Mouse (Mus musculus) spleen, adult 18-20 months (tissue): ENCODE data around the gene Fam131c.
A peak's percentile ranks its signal among the peaks of the same experiment; 100 is the strongest.

Source experiments
- DNase-seq, 2 experiments: peaks; one replicate each; pipeline ENCODE4 v3.0.0; 2022; ENCODE audit warnings: mixed read lengths in 2 of 2

Fam131c gene

GRCm38 (mm10) chr4:141360846-141361245 lies 7.2 kb upstream of the Fam131c start:
- DNase-seq, result peak in 1 of 2 experiments; percentile 18

- peak; percentile 33 to 77 for DNase-seq
Observed at GRCm38 (mm10) chr4:141362937-141363548, 5.0 kb upstream of the Fam131c start.

GRCm38 (mm10) chr4:141365126-141365525 lies 2.9 kb upstream of the Fam131c start:
- no peak for DNase-seq

DNA sequence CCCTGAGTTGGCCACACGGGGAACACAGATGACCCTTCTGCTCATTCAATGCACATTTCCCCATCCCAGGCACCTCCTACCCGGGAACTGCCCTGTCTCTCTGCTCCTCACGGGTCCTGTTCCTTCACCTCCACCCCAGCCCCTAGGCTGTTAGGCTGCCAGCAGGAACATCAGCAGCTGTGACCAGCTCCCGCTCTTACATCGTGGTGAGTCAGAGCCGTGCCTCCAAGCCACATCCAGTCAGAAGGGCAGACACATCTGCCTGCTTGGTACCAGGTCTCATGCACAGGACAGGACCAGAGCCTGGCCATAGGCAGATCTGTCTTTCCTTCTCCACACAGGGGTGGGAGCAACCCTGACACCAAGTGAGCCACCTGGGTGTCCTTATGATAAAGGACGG lies 2.1 kb upstream of the Fam131c start:
- no peak for DNase-seq

DNA sequence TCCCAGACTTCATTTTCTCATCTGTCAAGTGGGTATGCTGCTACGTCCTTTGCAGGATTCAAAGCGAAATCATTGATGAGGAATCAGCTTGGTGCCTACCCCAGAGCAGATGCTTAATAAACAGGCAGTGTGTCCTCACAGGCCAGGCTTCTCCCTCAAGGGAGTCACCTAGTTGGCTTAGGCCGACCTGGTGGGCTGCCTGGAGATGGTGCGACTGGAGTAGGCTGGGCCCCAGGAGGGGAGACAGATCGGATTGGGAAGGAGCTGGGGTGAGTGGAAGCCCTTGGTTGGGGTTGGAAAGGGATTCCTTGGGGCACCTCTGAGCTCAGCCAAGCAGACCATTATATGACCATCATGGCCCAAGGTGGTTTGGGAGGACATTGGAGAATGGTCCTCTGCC lies 4.4 kb downstream of the Fam131c start:
- no peak for DNase-seq

GRCm38 (mm10) chr4:141379674-141380073 lies 11.7 kb downstream of the Fam131c start:
- DNase-seq, result no peak

- DNase-seq, result peak in 1 of 2 experiments; percentile 18
Observed at GRCm38 (mm10) chr4:141382406-141382805, 14.4 kb downstream of the Fam131c start.

DNA sequence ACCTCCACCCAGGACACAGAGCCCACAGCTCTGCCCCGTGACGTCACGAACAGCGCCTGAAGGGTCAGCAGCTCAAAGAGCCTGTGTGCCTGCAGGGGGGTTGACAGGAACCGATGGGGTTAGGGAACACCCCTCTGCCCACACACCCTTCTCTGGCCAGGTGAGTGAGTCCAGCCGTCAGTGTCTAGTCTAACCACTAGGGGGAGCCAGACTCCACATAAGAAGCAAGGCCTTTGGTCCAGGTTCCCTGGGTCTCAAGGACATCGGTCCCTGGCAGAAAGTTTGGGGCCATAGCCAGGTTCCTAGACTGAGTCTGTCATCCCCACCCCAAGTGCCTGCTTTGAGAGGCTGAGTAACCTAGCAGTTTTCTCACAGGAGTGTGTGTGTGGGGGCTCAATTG lies 17.3 kb downstream of the Fam131c start:
- DNase-seq, result peak in 1 of 2 experiments; percentile 41

GRCm38 (mm10) chr4:141386150-141386549 lies 18.1 kb downstream of the Fam131c start:
- no peak for DNase-seq

GRCm38 (mm10) chr4:141387093-141387784 lies 19.2 kb downstream of the Fam131c start:
- DNase-seq, result peak; percentile 32 to 75

- DNase-seq, result no peak
Observed at GRCm38 (mm10) chr4:141387933-141388332, 19.9 kb downstream of the Fam131c start.

DNA sequence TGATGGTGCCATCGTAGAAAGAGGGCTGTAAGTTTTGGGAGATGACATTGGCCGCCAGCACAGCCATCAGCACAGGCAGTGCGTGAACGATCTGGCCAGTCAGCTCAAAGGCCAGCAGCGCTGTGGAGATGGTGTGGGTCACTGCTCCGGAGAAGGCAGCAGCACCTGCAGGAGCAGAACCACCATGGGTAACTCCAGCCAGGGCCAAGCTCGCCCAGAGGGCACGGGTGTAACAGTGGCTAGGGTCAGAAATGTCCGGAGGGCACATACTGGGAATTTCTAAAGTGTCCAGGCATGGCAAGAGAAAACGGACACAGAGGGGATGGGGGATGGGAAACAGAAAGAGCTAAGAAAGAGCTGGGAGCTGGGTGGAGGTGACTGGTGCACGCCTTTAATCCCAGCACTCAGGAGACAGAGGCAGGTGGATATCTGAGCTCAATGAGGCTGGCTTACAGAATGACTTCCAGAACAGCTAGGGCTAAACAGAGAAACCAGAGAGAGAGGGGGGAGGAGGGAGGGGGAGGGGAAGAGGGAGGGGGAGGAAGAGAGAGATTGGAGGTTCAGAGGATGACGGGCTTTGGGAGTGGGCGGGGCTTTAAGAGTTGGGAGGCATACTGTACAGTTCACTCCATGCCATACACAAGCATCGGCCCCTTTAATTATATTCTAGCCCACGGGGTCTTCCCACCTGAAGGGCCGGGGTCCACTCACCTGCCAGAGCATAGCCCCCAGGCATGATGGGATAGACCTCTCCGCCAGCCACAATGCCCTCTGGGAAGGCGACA lies 21.5 kb downstream of the Fam131c start:
- no peak for DNase-seq

GRCm38 (mm10) chr4:141391293-141391692 lies 23.3 kb downstream of the Fam131c start:
- DNase-seq, result no peak

DNA sequence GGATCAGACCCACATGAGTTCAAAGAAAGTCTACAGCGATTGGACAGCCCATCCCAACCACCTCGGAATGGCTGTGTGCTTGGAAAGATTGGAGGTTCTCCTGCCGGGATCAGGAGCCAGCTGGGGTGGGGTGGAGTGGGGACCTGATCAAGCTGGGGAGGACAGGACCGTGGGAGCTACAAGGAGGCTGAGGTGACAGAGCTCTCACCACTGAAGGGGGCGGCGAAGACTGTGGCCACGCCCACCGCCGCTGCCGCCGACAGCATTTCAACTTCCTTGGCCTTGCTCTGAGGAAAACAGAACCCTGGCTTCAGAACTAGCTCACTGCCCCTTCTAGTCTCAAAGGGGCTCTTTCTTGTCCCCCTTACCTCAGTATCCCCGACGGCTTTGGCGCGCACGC lies 26.7 kb downstream of the Fam131c start:
- DNase-seq, result no peak

DNA sequence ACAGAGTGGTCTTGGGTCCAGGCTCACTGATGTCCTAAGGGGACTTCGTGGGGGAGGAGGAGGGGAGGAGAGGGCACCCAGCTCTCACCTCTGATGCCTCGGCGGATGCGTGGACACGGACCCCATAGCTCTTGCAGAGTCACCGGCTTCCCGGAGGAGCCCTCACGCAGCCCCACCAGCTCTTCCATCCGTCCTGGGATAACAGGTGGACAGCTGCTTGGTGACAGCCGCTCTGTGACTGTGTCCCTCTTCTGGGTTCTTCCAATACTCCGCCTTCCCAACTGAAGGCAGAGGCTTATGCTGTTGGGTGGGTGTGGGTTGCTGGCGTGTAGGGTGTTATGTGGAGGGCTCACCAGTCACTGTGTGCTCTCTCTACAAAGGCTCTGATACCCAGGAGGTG lies 29.8 kb downstream of the Fam131c start:
- DNase-seq, result no peak

DNA sequence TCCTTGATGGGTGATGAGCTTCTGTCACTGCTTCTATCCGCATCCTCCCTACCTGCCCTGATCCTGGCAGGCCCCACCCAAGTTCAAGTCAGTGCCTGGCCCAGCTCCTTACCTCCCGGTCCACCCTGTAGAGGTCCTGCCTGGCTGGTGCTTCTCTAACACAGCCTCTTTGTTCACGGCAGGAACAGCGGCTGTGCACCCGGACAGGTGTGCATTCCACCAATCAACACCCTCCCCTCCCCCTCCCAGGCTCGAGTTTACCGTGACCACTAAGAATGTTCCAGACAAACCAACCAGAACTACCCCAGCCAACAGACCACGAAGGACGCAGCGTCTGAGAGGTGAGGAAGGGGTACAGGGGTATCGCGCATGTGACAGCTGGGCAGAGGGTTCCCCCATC lies 30.5 kb downstream of the Fam131c start, which contains the start of gene Clcnka:
Clcnka (minus strand) TSS at position 180 of the 400 bp plus-strand sequence.
- no peak for DNase-seq

DNA sequence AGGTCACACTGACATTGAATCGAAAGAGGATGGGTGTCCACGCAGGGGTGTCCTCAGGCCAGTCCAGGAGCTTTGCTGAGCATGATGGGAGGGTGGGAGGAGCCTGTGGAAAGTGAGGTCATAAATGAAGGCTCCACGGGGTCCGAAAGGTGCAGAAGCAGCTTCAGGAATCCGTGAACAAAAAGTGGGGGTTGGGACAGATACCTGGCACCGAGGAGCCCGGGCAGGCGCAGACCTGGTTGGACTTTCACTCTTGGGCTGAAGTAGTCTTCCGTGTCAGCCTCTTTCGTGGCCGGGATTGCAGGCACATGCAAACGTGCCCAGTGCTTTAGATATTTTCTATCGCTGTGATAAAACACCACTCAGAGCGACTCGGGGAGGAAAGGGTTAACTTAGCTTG lies 32.2 kb downstream of the Fam131c start:
- DNase-seq, result no peak

- peak; percentile 68 to 84 for DNase-seq
Observed at GRCm38 (mm10) chr4:141404518-141405313, 36.7 kb downstream of the Fam131c start.

- DNase-seq, result no peak
Observed at GRCm38 (mm10) chr4:141405314-141405622, 37.2 kb downstream of the Fam131c start.

- peak in 1 of 2 experiments; percentile 29 for DNase-seq
Observed at GRCm38 (mm10) chr4:141406516-141407299, 38.7 kb downstream of the Fam131c start.

- no peak for DNase-seq
Observed at GRCm38 (mm10) chr4:141408577-141408976, 40.6 kb downstream of the Fam131c start.

- DNase-seq, result no peak
Observed at GRCm38 (mm10) chr4:141411430-141411992, 43.5 kb downstream of the Fam131c start.
